Mouse (Mus musculus) mesoderm, embryonic 11.5 days (tissue): ENCODE data around the gene Ece1.

Source experiments
- DNase-seq: peaks from one replicate; pipeline ENCODE4 v3.0.0-alpha.2; 2012; ENCODE audit warnings: low read depth, low spot score

Ece1 gene

DNA sequence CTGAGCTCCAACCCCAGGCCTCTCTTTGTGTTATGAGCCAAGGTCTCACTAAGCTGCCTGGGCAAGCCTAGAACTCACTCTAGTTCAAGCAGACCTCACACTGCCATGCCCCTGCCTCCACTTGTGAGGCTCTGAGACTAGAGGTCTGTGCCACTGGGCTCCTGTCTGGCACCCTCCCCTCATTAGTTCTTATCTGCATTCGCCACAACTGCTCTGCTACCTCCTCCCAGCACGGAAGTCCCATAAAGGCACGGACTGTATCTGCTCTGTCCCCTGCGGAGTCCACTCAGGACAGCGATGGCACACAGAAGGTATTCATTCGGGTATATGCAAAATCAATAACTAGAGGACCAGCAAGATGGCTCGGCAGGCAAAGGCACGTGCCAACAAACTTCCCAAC lies 19.4 kb downstream of the Ece1 start:
- no peak for DNase-seq

DNA sequence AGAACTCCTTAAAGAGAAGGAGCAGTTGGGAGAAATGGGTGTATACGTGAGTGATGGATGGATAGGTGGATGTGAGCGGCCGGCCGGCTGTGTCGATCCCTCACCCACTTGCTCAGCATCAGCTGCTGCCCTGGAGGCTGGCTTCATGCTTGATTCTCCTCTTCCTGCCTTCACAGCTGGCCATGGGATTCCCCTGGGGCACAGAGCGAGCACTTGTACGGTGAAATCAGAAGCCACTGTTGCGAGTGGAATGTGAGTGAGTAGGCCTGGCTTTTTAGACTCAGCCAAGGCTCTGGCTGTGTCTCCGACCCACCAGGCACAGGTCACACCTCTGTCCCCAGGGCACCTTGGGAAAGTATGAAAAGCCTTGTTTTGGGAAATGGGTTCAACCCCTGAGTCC lies 20.6 kb downstream of the Ece1 start:
- peak; percentile 72 for DNase-seq

DNA sequence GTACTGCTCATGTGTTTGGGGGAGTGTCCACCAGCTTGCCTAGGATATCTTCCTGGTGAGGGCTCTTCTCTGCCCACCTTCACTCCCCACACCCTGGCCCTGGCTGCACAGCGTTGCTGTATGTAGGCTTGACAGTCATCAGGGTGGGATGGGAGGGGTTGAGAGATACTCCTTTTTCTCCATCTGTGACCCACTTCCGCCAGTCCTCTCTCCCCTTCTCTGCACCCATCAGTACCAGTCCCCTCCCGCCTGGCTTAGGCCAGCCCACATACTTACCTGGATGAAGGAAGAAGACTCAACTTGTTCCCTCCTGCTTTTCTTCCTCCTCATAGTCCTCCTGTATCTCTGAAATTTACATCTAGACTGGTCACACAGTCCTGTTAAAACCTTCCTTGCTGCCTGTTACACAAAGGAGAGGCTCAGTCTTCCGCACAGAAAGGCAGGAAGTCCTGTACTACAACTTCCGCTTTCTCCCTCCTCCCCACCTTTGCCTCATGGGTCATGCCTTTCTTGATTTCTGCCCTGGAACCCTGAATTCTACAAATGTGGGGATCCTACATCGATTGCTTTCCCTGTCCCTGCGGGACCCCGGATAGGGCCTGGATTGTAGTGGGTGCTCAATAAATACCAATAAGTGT lies 21.6 kb downstream of the Ece1 start:
- DNase-seq: no peak

DNA sequence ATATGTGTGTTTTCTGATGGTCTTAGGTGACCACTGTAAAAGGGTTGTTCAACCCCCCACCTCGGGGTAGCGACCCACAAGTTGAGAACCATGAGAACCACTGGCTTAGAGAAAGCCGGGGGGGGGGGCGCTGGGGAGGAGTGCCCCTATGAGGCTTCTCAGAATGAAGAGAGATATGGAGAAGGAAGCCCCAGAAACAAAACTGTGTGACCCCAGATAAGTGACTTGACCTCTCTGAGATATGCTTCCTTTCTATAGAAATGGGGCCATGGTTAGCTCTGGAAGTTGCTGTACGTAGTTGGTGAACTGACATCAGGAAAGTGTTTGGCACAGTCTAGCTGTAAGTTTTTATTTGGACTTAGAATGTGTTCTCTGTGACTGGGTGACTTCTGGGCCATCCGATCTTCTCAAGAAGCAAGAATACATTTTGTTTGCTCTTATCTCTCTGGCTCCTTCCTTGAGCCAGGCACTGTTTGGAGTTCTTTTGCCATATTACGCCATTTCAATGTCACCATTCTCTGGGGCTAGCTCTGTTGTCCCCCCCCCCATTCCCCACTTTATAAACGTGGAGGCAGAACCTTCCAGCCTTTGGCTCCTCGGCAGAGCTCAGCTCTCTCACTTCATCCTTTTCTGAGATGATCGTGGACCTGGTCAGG lies 25.4 kb downstream of the Ece1 start:
- no peak for DNase-seq

DNA sequence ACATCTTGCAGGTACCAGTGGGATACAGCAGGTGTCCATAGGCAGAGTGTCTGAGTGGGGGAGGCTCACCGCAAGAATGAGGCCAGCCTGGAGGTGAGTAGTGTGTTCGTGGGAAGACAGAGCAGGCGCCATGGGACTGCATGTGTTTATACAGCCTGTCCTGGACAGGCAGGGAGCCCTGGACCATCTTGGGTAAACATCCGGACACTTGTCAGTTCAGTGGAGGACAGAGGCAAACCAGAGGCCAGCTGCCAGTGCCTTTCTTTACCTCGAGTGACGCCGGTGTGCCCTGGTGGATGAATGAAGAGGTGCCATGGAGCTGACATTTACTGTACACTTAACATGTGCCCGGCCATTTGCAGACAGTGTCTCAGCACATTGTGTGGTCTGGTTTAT lies 26.0 kb downstream of the Ece1 start:
- DNase-seq: no peak

DNA sequence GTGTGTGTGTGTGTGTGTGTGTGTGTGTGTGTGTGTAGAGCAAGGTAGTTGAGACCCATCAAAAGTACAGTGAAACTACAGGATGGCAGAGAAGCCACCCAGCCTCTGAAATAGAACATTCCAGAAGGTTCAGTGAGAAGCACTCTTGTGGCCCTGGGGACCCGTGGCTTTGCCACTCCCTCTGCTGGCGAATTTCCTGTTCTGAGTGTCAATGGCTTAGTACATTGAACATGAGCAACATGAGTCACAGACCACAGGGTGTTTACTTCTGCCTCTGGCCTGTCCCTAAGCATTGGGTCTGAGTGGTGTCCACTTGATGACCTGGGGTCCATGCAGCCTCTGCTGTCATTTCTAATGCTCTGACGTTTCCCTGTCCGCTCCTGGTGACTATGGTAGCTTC lies 28.6 kb downstream of the Ece1 start:
- DNase-seq: no peak

DNA sequence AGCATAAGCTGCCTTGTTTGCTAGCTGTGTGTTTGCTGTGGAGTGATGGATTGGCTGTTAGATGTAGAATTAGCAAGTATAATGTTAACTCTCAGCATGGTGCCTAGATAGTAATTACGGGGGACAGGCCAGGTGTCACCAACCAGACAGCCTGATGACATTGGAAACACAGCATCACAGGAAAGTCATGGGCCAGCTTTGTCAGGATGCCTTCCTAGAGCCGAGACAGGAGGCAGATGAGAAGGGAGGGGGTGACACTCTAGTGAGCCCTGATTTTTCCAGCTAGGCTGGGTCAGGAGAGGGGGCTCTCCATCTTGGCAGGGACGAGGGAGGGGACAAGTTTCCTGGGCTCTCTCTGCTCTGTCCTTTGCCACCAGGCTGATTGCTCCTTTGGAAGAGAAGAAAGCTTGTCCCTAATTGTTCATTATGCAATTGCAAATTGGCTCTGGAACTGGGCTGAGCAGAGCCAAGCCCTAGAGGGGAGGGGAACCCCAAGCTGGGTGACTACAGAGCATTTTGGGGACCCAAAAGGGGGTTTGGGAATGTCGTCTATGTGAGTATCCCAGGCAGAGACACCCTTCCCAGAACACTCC lies 29.6 kb downstream of the Ece1 start:
- no peak for DNase-seq

DNA sequence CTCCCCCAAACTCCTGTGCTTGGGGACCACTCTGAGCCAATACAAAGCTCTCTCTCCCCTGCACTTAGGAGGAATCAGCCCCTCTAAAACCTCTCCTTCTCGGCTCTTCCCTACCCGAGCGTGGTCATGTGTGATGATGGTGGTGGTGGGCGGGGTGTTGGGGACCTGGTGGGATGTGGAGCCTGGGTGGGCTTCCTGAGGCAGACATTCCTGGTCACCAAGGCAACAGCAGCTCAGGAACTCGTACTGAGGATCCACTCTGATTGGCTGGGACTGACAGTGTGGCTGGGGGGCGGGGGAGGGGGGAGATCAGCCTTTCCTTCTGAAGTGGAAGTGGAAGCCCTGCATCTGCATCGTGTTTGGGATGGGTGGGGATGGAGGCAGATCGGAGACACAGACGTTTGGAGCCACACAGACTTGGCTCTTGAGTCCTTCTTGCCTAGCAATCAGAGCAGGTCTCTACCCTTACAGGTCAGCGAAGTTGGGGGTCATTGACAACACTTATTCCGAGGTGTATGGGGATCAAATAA lies 30.7 kb downstream of the Ece1 start:
- DNase-seq: peak; percentile 91

DNA sequence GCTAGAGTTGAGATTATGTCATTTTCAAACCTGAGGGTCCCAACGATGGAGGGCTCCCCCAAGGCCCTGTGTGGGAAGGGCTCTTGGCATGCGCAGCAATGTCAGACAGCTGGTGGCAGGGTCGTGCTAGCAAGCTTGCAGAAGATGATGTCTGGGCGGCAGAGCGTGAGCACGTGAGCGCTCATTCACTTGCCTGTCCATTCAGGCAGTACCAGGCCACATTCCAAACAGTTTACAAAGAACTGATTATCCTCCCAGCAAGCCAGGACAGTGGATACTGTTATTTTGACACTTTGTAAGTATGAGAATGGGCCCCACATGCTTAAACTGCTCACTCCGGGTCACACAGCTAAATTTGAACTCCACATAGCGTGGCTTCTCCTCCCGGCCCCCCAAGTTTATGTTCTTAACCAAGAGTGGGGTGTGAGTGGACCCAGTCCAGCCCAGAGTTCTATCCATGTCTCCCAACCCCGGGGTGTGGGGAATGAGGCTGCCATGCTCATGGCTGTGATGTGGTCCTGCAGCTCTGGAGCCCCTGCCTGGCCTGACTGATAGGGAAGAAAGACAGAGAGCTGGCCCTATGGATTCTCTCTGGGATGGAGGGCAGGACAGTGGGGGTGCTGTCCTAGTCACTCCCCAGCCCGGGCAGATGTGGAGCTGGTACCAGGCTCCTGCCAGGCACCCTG lies 34.7 kb downstream of the Ece1 start:
- DNase-seq: peak; percentile 53

DNA sequence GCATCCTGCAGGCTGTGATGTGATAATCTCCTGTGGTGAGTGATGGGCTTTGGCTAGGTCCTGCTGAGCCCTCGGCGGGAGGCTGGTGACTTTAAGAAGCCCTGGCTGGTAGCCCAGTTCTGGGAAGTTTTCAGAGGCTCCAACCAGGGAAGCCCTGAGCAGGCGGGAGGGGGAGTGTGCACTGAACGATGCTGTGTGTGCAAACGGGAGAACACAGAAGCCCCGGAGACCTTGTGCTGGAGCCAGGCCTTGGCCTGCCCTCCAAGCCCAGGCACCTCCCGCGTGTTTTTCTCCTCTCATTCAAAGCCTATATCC lies 35.2 kb downstream of the Ece1 start:
- no peak for DNase-seq

DNA sequence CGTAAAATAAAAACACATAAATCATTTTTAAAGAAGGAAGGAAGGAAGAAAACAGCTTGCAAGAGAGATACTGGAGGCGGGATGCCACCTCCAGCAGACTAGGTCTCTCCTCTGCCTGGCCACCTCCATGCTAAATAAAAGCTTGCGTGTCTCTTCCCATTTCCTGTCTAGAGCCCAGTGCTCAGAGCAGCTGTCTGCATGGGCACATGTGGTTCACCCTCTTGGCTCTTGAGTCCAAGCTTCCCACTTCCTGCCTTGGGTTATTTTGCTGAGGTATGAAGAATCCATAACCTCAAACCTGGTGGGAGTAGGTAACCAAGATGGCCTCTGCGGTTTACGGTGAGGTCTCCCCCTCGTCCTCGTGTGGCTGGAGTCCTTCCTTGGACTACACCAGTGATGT lies 36.5 kb downstream of the Ece1 start:
- DNase-seq: no peak

DNA sequence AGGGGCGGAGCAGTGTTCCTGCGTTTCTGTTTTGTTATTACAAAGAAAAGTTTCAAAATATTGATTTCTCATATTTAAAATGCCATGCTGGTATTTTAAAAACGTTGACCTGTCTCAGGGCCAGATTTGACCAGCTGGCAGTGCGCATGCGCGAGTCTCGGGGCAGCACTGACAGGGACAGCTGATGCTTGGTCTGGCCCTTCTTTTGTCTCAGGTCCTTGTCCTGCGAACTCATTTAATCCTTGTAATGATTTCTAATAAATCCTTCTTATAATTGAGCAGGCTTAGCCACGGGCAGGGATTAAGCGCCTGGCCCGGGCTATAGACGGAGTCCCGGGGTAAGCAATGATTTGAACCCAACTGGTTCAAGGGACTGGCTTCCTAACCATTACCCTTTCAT lies 40.2 kb downstream of the Ece1 start:
- DNase-seq: no peak

DNA sequence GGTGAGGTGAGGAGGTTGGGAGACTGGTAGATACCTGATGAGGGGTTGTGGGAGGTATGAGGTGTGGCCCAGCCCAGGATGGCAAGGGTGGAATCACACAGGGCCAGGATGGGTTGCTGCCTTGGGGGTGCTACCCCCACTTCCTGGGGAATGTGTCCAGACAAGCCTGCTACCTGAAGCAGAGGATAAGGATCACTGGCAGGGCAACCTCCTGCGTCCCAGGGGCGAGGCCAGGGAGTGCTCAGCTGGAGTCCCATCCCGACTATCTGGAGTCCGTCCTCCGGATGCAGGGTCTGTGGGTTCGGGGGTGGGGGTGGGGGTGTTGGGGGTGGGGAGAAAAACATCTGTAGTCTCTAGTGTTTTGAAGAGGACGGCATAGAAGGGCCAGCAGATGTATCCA lies 40.8 kb downstream of the Ece1 start:
- DNase-seq: no peak

DNA sequence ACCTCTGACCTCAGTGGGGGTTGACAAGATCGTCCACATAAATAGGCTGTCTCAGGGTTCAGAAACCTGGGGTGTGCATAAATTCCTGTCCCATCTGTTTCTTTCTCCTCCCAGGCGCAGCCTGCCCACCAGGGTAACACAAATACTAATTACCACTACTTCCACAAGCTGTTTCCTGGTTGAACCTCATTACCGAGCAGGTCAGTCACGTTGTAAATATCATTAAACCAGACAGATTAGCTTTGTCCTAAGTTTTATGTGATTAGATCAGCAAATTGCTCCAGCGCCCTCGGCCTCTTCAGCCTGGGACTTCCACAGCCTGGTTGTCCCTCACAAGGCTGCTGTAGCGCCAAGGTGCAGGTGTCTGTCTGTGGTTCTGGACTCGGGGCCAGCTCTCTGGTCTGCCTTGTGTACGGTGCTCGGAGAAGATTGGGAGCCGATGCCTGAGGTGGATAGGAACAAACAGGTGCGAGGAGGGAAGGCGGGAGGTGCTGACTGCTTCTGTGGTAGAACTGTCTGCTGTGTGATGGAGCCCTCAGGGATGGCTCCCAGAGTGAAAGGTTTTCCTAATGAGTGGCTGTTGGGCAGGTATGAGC lies 43.0 kb downstream of the Ece1 start:
- no peak for DNase-seq

DNA sequence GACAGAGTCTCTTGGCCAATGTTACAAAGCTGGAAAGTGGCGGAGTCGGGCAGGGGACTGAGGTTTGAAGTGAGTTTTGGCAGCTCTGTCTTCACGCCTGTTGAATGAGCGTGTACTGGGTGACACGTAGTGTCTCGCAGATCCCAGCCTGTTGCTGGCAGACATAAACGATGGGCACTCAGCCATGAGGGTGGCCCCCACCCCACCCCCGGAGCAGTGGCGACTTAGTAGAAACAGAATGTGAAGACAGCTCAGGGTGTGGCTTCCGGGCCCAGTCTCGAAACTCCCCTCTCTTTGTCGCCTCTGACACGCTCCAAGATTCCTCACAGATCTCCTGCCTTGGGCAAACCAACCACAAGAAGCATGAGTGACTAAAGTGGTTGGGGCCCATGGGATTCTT lies 45.9 kb downstream of the Ece1 start:
- DNase-seq: no peak

DNA sequence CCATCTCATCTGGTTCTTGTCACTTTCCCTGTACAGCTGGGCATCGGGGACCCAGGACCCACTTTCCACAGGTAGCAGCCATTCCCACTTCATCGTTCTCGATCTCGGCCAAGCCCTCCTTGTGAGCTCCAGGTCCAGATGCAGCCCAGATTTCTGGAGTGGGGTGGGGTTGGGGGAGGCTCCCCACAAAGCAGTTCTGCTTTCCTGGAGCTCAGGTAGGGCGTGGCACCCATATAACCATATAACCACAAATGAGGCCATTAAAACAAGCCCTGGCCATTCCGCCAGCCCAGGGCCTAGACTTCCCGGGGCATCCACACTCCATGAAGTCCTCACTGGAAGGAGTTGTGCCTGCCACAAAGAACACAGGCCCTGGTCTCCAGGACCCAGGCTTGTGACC lies 46.5 kb downstream of the Ece1 start:
- DNase-seq: no peak

DNA sequence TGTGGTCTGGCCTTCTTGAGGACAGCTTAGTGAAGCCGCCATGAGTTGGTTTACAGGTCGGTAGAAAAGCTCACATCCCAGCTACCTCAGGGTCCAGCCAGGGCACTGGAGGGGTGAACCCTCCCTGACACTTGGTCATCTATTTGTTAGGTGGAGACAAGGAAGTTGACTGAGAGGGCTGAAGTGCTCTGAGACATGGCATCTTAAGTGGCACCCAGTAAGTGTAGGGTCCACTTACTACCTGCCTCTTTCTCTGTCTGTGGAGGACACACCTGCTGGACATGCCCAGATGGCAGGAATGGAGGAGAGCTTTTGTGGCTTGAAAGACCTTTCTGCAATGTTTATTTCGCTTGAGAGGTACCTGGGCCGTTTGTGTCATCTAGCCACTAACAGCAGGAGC lies 46.9 kb downstream of the Ece1 start:
- no peak for DNase-seq

DNA sequence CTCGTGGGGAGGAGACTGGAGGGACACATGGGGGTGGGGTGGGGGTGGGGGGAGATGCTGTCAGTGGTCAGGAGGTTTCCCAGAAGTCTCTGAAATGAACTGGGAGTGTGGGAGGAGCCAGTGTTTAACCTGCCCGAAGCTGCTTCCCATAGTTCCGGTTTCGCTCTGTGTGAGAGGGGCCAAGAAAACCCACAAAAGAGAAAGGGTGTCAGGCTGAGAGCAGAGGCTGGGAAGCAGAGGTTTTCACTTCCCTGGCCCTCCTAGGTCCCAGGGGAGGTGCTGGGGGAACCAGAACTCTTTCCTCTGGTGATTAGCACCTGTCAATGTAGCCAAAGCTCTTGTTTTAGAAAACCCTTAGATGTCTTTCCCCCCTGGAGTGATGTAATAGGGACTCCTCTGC lies 47.4 kb downstream of the Ece1 start:
- no peak for DNase-seq

DNA sequence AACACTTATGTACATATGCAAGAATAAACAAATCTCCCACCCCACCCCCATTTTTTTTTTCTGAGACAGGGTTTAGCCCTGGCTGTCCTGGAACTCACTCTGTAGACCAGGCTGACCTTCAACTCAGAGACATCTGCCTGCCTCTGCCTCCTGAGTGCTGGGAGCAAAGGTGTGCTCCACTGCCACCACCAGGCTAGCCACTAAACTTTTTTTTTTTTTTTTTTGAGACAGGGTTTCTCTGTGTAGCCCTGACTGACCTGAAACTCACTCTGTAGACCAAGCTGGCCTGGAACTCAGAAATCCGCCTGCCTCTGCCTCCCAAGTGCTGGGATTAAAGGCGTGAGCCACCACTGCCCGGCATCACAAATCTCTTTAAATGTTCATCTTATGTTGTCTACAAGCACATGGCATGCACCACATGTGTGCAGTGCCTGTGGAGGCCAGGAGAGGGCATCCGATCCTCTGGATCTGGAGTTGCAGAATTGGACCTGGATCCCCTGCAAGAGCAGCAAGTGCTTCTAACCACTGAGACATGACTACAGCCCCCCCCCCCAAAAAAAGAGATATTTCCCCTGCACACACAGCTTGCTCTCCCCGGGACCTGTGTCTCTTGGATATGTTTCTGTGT lies 48.5 kb downstream of the Ece1 start:
- DNase-seq: no peak

DNA sequence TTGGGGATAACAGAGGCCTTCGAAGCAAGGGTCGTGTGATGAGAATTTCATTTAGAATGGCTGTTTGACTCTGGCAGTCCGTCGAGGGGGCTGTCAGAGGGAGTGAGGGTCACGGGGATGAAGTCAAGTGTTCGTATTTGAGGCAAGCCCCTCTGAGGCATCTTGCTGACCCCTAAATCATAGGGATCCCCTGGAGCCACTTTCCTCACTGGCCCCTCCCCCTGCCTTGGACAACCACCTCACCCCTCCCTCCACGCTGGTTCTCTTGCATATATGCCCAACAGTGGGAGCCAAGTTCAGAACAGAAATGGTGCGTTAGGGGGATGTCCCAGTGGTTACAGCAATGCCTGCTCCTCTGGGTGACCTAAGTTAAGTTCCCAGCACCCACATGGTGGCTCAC lies 49.6 kb downstream of the Ece1 start:
- DNase-seq: no peak

DNA sequence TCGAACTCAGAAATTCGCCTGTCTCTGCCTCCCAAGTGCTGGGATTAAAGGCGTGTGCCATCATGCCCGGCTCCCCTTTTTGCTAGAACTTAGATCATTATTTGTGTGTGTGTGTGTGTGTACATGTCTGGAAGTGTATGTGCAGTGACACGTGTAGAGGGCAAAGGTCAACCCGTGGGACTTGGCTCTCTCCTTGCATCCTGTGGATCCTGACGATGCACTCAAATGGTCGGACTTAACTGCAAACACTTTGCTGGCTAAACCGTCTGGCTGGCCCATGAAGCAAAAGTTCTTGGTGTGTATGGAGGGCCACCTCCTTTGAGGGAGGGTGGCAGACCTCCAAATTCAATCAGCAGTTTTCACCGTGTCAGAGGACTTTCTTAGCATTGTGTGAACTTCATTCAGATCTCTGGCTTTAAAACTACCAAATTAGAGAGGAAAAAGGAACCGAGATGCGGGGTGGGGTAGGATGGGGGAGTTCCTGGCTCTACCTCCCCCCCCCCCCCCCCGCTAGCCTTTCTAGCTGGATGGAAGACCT lies 50.8 kb downstream of the Ece1 start:
- DNase-seq: no peak
